Mouse (Mus musculus) splenic B cell, adult 2 months (primary cell): ENCODE data around the gene Olfr551.
"Not testable (repeated sequence)": the region's sequence is repeated elsewhere in the genome, so short reads cannot be mapped to it uniquely, and the experiment has no call there.

Source experiments
- DNase-seq: peaks from one replicate; pipeline ENCODE4 v3.0.0-alpha.2; 2011; ENCODE audit warnings: low read depth, low spot score
- H3K27me3 ChIP-seq: 2 replicates; pipeline ENCODE4 v1.6.1; 2012; ENCODE audit warnings: mild to moderate bottlenecking, low read length, moderate library complexity, mixed read lengths; ENCODE audit not compliant: control insufficient read depth, poor library complexity, insufficient read depth, severe bottlenecking
- H3K36me3 ChIP-seq: 2 replicates; pipeline ENCODE4 v1.6.1; 2012; ENCODE audit warnings: mild to moderate bottlenecking, low read length, moderate library complexity, mixed read lengths; ENCODE audit not compliant: control insufficient read depth, poor library complexity, insufficient read depth, severe bottlenecking

Gene Olfr551

GRCm38 (mm10) chr7:102591786-102592185 is at the start of gene Olfr551:
Gene Olfr551 (minus strand): TSS chr7:102591886.
- Histone ChIP-seq H3K27me3 (no peaks in the 10 kb centered on the region), H3K36me3 (no peaks in the 10 kb centered on the region)
- no peak for DNase-seq

- H3K27me3 ChIP-seq, result no peaks in the 10 kb centered on the region
Measured at GRCm38 (mm10) chr7:102638132-102638531, 46.4 kb upstream of the Olfr551 start, which contains the start of gene Olfr554. Gene Olfr554 (plus strand): TSS chr7:102638432.

DNA sequence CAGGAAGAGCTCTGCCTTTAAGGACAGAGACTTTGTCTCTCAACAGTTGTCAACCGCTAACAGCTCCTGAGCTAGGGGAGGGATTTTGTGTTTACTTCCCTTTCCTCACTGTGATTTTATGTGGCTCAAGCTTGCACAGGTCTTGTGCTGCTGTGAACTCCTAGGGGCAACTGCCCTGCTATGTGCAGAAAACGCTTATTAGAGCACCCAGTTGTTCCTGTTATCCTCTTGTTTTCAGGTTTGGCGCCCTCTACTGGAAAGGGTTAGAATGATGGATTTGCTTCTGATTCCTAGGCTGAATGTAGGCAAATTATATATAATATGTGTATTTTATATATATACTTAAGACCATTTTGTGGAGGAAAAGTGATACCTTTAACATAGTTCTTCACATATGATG is 45.0 kb upstream of the Olfr551 start:
- H3K27me3 ChIP-seq, result no peaks in the 10 kb centered on the region
- peak; percentile 84 for DNase-seq
- no peaks in the 10 kb centered on the region for H3K36me3 ChIP-seq

More at GRCm38 (mm10) chr7:102638132-102638531, 46.4 kb upstream of the Olfr551 start, which contains the start of gene Olfr554:
- no peaks in the 10 kb centered on the region for H3K36me3 ChIP-seq
- DNase-seq, result no peak

DNA sequence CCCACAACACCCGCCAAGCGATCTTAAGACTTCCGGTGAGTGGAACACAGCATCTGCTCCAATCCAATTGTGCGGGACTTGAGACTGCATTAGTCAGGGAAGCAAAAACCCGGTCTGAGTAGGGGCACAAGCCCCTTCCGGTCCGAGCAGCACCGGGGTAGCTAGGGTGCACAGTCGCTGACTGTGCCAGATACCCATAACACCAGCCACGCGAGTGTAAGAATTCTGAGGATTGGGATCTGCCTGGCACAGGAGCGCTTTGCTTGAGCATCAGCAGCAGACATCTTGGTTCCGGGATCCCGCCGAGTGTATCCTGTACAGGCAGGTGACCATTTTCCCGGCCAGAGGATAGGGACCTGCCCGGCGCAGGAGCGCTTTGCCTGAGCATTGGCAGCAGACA is 28.7 kb upstream of the Olfr551 start:
- not testable (repeated sequence) for H3K27me3 ChIP-seq, DNase-seq, H3K36me3 ChIP-seq

- DNase-seq, result peak; percentile 8
- Histone ChIP-seq H3K27me3 (no peaks in the 10 kb centered on the region; the same call in 1 of the 2 replicates), H3K36me3 (no peaks in the 10 kb centered on the region)
Measured at GRCm38 (mm10) chr7:102619608-102620007, 27.9 kb upstream of the Olfr551 start.

- Histone ChIP-seq H3K36me3 (no peaks in the 10 kb centered on the region), H3K27me3 (no peaks in the 10 kb centered on the region; the same call in 1 of the 2 replicates)
- DNase-seq, result no peak
Measured at GRCm38 (mm10) chr7:102618118-102618517, 26.4 kb upstream of the Olfr551 start, which contains the start of gene Olfr553. Gene Olfr553 (minus strand): TSS chr7:102618218.

DNA sequence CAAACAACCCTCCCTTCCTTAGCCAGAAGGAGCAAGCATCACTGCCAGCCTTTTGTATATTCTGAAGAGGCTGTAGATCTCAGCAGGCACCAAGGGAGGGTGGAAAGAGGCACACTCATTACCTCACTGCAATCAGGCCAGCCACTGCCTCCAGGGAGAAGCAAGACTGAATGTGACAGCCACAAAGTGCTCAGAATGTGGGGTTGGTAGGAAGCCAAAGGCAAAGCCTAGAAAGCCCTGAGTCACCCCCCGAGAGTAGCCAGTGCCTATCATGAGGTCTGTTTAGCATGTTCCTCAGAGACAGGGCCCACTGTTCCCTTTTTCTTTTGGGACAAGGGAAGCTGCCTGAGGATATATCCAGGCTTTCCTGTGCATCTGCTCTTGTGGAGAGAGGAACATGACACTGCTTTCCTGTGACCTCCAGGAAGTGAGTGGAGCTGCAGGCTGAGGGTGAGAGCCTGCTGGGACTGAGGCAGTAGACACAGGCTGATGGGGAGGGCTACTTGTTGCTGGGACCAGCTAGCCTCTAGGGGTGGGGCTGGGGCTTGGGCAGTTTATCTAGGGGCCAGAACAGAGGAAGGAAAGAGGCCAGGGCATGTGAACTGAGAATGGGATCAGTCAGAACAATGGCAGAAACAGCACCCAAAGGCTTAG is 5.8 kb upstream of the Olfr551 start, which contains the start of gene Olfr552:
Gene Olfr552 (plus strand): TSS at position 393 of the 654 bp plus-strand sequence.
- no peaks in the 10 kb centered on the region for H3K27me3 ChIP-seq
- no peaks in the 10 kb centered on the region for H3K36me3 ChIP-seq
- DNase-seq, result no peak

GRCm38 (mm10) chr7:102575998-102576397 is 15.7 kb downstream of the Olfr551 start:
- DNase-seq, result no peak
- Histone ChIP-seq H3K27me3 (no peaks in the 10 kb centered on the region), H3K36me3 (no peaks in the 10 kb centered on the region)

DNA sequence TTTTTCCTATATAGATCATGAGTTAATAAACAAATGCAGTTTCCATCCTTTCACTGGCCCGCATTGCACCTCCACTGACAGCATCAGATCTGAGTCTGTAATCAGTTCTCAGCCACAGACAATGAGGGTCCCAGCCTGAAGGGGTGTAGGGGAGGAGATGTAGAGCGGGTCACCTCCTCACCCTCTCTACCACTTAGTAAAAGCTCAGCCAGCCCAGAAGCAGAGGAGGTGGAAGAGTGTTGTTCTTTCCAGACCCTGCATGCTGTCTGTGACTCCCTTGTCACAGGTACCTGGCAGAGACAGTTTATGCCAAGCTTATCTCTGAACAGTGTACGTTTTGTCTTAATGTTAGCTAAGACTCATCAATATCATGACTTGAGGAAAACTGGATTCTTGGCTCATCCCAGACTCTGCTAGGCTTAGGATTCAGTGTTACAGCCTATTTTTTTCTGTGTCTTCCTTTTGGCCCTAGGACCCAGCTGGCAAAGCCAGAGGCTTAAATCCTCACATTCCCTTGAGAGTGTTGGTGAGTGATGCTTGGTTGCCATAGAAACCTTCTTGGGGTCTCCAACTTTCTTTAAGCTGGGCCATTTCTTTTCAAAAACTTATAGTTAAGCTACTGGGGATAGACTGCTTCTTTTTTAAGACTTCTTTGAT is 18.4 kb downstream of the Olfr551 start:
- no peak for DNase-seq
- H3K36me3 ChIP-seq, result no peaks in the 10 kb centered on the region

GRCm38 (mm10) chr7:102571142-102571541 is 20.5 kb downstream of the Olfr551 start, which contains the start of gene Olfr550:
Gene Olfr550 (plus strand): TSS chr7:102571442.
- Histone ChIP-seq H3K36me3 (no peaks in the 10 kb centered on the region), H3K27me3 (no peaks in the 10 kb centered on the region)
- DNase-seq, result no peak

More for the DNA sequence above, 18.4 kb downstream of the Olfr551 start:
- no peaks in the 10 kb centered on the region for H3K27me3 ChIP-seq

- Histone ChIP-seq H3K36me3 (0 out of 2 replicates have a peak, but pooled peaks cover 3% of the 10 kb centered on the region), H3K27me3 (no peaks in the 10 kb centered on the region)
- no peak for DNase-seq
Measured at GRCm38 (mm10) chr7:102566219-102566618, 25.5 kb downstream of the Olfr551 start.

GRCm38 (mm10) chr7:102564999-102565997 is 26.4 kb downstream of the Olfr551 start, which contains the start of gene Trim21:
Gene Trim21 (minus strand): TSS chr7:102565486.
- no peaks in the 10 kb centered on the region for H3K27me3 ChIP-seq
- 0 out of 2 replicates have a peak, but pooled peaks cover 8% of the 10 kb centered on the region for H3K36me3 ChIP-seq
- DNase-seq, result peak; percentile 92

GRCm38 (mm10) chr7:102553279-102553678 is 38.4 kb downstream of the Olfr551 start:
- peak; percentile 26 for DNase-seq
- Histone ChIP-seq H3K27me3 (no peaks in the 10 kb centered on the region), H3K36me3 (no peaks in the 10 kb centered on the region)

DNA sequence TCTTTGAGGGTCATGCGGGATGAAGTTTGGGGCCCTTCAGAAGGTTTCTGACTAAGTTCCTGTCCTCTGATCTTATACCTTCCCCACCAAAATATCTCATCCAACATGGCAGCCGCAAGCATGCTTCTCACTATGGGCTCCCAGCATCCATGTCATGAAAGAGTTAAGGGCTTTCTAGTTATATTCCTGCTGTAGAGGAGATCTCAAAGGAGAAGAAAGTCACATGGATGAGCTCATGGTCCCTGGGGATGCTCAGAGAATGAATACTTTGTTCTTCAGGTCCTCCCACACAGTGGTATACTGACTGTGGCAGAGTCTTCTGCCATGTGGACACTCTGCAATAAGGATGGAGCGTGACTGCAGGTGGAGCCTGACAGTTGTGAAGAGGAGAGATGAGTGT is 42.1 kb downstream of the Olfr551 start, which contains the start of gene Olfr549:
Gene Olfr549 (plus strand): TSS at position 301 of the 400 bp plus-strand sequence.
- no peak for DNase-seq
- H3K36me3 ChIP-seq, result no peaks in the 10 kb centered on the region
- no peaks in the 10 kb centered on the region for H3K27me3 ChIP-seq
